Mouse (Mus musculus) MEL (cell line): ENCODE measurements around the gene Eomes. TPM values are rescaled to one million over a fixed set of nuclear protein-coding genes. Genes with fewer than 3 reads are reported as not detected.

Experiments
- DNase-seq: peaks from one replicate; pipeline ENCODE4 v3.0.0; 2011; ENCODE audit warnings: low read depth, low spot score
- H3K27ac ChIP-seq: 2 replicates; pipeline ENCODE4 v1.5.1; 2012; ENCODE audit warnings: low read depth, mild to moderate bottlenecking, control low read depth, low read length, moderate library complexity; ENCODE audit not compliant: control insufficient read depth
- H3K27me3 ChIP-seq, 2 experiments: fragments of 150-350 bp in 1 of 2; sonication (generic) in 1 of 2; 2 replicates each; pipeline ENCODE4 v1.6.1; 2012; ENCODE audit warnings: low read length in 2 of 2, mild to moderate bottlenecking in 2 of 2, improper control_type of control experiment in 1 of 2, moderate library complexity in 1 of 2; ENCODE audit not compliant: insufficient read depth in 2 of 2, control insufficient read depth in 1 of 2
- H3K36me3 ChIP-seq, 2 experiments: 2 replicates each; pipeline ENCODE4 v1.6.1; 2012 to 2014; ENCODE audit warnings: low read length in 2 of 2, improper control_type of control experiment in 1 of 2, inconsistent platforms in 1 of 2, mild to moderate bottlenecking in 1 of 2; ENCODE audit not compliant: insufficient read depth in 2 of 2, control insufficient read depth in 1 of 2
- H3K4me1 ChIP-seq, 2 experiments: fragments of 150-350 bp in 1 of 2; sonication (generic) in 1 of 2; 2 replicates each; pipeline ENCODE4 v1.6.1; 2012; ENCODE audit warnings: low read length in 2 of 2, improper control_type of control experiment in 1 of 2, mild to moderate bottlenecking in 1 of 2; ENCODE audit not compliant: insufficient read depth in 2 of 2, control insufficient read depth in 1 of 2
- H3K4me3 ChIP-seq, 2 experiments: fragments of 150-350 bp in 1 of 2; sonication (generic) in 1 of 2; 2 replicates each; pipeline ENCODE4 v1.5.1; 2012; ENCODE audit warnings: low read depth in 2 of 2, low read length in 2 of 2, mild to moderate bottlenecking in 2 of 2, moderate library complexity in 2 of 2, control low read depth in 1 of 2, improper control_type of control experiment in 1 of 2; ENCODE audit not compliant: control insufficient read depth in 1 of 2, insufficient read depth in 1 of 2
- H3K79me2 ChIP-seq: 2 replicates; pipeline ENCODE4 v1.6.1; 2012; ENCODE audit warnings: mild to moderate bottlenecking, low read length, moderate library complexity; ENCODE audit not compliant: control insufficient read depth, poor library complexity, insufficient read depth
- H3K9ac ChIP-seq: 2 replicates; pipeline ENCODE4 v1.6.1; 2012; ENCODE audit warnings: low read depth, mild to moderate bottlenecking, control low read depth, low read length, moderate library complexity; ENCODE audit not compliant: control insufficient read depth, poor library complexity, severe bottlenecking
- H3K9me3 ChIP-seq: fragments of 150-350 bp; sonication (generic); replicated peaks from 2 replicates; pipeline ENCODE4 v1.6.1; 2012; ENCODE audit warnings: mild to moderate bottlenecking, low read length, improper control_type of control experiment, moderate library complexity; ENCODE audit not compliant: insufficient read depth
- CHD1 ChIP-seq: IDR thresholded peaks from 2 replicates; pipeline ENCODE4 v1.6.1; 2012; ENCODE audit warnings: low read depth, mild to moderate bottlenecking, inconsistent platforms, low read length, improper control_type of control experiment
- CHD2 ChIP-seq: IDR thresholded peaks from 2 replicates; pipeline ENCODE4 v1.6.1; 2011; ENCODE audit warnings: low read length, improper control_type of control experiment
- EP300 ChIP-seq, 2 experiments: IDR thresholded peaks; 2 replicates each; pipeline ENCODE4 v1.6.1; 2011; ENCODE audit warnings: improper control_type of control experiment in 2 of 2, low read length in 2 of 2, low read depth in 1 of 2, mild to moderate bottlenecking in 1 of 2
- GABPA ChIP-seq: IDR thresholded peaks from 2 replicates; pipeline ENCODE4 v1.6.1; 2012; ENCODE audit warnings: low read depth, mild to moderate bottlenecking, inconsistent platforms, low read length, improper control_type of control experiment, moderate library complexity
- HCFC1 ChIP-seq: IDR thresholded peaks from 2 replicates; pipeline ENCODE4 v1.6.1; 2012; ENCODE audit warnings: low read depth, mild to moderate bottlenecking, inconsistent platforms, low read length, improper control_type of control experiment, moderate library complexity
- KAT2A ChIP-seq: conservative IDR thresholded peaks from 2 replicates; pipeline ENCODE4 v1.6.1; 2012; ENCODE audit warnings: low read depth, low read length, improper control_type of control experiment, inconsistent platforms
- MAFK ChIP-seq: IDR thresholded peaks from 2 replicates; pipeline ENCODE4 v1.6.1; 2011; ENCODE audit warnings: low read depth, mild to moderate bottlenecking, low read length, improper control_type of control experiment, borderline replicate concordance
- MAZ ChIP-seq: IDR thresholded peaks from 2 replicates; pipeline ENCODE4 v1.6.1; 2012; ENCODE audit warnings: low read depth, mild to moderate bottlenecking, inconsistent platforms, low read length, improper control_type of control experiment
- MYB ChIP-seq: IDR thresholded peaks from 2 replicates; pipeline ENCODE4 v1.6.1; 2011; ENCODE audit warnings: mild to moderate bottlenecking, low read depth, low read length, improper control_type of control experiment
- MYC ChIP-seq: IDR thresholded peaks from 2 replicates; pipeline ENCODE4 v1.6.1; 2011; ENCODE audit warnings: low read depth, mild to moderate bottlenecking, low read length, improper control_type of control experiment, moderate library complexity
- NRF1 ChIP-seq: IDR thresholded peaks from 2 replicates; pipeline ENCODE4 v1.6.1; 2014; ENCODE audit warnings: low read depth, mild to moderate bottlenecking, inconsistent platforms, low read length, improper control_type of control experiment, moderate library complexity; ENCODE audit not compliant: poor library complexity, insufficient read depth, severe bottlenecking
- POLR2AphosphoS2 ChIP-seq: IDR thresholded peaks from 2 replicates; pipeline ENCODE4 v1.6.1; 2011; ENCODE audit warnings: low read length, improper control_type of control experiment
- RAD21 ChIP-seq: IDR thresholded peaks from 2 replicates; pipeline ENCODE4 v1.6.1; 2011; ENCODE audit warnings: mild to moderate bottlenecking, low read depth, low read length, improper control_type of control experiment
- RCOR1 ChIP-seq: IDR thresholded peaks from 2 replicates; pipeline ENCODE4 v1.6.1; 2012; ENCODE audit warnings: low read depth, mild to moderate bottlenecking, inconsistent platforms, low read length, improper control_type of control experiment
- SMC3 ChIP-seq: IDR thresholded peaks from 2 replicates; pipeline ENCODE4 v1.6.1; 2011; ENCODE audit warnings: low read depth, low read length, improper control_type of control experiment
- TAL1 ChIP-seq: IDR thresholded peaks from 2 replicates; pipeline ENCODE4 v1.6.1; 2012; ENCODE audit warnings: mild to moderate bottlenecking, inconsistent platforms, low read length, moderate library complexity, mixed read lengths
- UBTF ChIP-seq: IDR thresholded peaks from 2 replicates; pipeline ENCODE4 v1.6.1; 2012; ENCODE audit warnings: low read depth, mild to moderate bottlenecking, inconsistent platforms, low read length, improper control_type of control experiment, moderate library complexity, borderline replicate concordance; ENCODE audit not compliant: insufficient read depth
- USF1 ChIP-seq: IDR thresholded peaks from 2 replicates; pipeline ENCODE4 v1.6.1; 2014; ENCODE audit warnings: low read depth, mild to moderate bottlenecking, inconsistent platforms, low read length, improper control_type of control experiment, moderate library complexity
- USF2 ChIP-seq, 2 experiments: IDR thresholded peaks; 2 replicates each; pipeline ENCODE4 v1.6.1; 2011 to 2012; ENCODE audit warnings: improper control_type of control experiment in 2 of 2, low read length in 2 of 2, borderline replicate concordance in 1 of 2, inconsistent platforms in 1 of 2, low read depth in 1 of 2, mild to moderate bottlenecking in 1 of 2; ENCODE audit not compliant: insufficient read depth in 1 of 2
- polyA plus RNA-seq, 2 experiments: library from polyadenylated mRNA; stranded (reverse) in 1 of 2; unstranded in 1 of 2; fragments of >175 nt in 1 of 2; fragments of >200 nt in 1 of 2; gene quantifications; 2 replicates each; pipeline versions ENCODE4 v1.2.1 to v1.2.4; 2012; ENCODE audit warnings: low replicate concordance in 2 of 2, low read depth in 1 of 2; ENCODE audit not compliant: insufficient read length in 2 of 2, insufficient read depth in 1 of 2, missing spikeins in 1 of 2
- total RNA-seq: library from RNA; depleted of rRNA; stranded (reverse); fragments of 300-350 nt; gene quantifications from 2 replicates; pipeline ENCODE4 v1.2.3, GENCODE M21; 2012

Gene Eomes
- total and polyA plus RNA-seq, 3 experiments: not detected

DNA sequence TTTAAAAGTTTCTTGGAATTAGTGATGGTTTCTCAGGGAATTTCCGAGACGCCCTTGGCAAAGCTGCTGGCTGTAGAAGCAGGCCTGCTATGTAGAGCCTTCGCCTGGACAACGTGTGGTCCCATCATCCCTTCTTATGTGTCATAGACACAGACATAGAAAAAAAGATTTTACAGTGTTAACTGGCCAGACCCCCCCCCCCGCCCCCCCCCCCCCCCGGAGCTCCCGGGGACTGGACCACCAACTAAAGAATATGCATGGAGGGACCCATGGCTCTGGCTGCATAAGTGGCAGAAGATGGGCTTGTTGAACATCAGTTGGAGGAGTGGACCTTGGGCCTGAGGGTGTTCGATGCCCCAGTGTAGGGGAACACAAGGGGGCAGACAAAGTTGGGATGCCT, 39.6 kb downstream of the Eomes start:
- no peak overlapping the region for H3K4me3 ChIP-seq
- no peaks in the 10 kb centered on the region for H3K27me3 ChIP-seq
- H3K27ac ChIP-seq: no peak overlapping the region
- H3K79me2 ChIP-seq: peaks cover 23% of the 10 kb centered on the region
- peaks cover 20 to 38% of the 10 kb centered on the region in 2 experiments for H3K36me3 ChIP-seq
- no peak overlapping the region for H3K9ac ChIP-seq
- DNase-seq: no peak
- TF ChIP-seq CHD2 (no peak), POLR2AphosphoS2 (no peak), TAL1 (no peak), EP300 (IDR thresholded peaks at IDR 0.05; ENCODE audit: low read depth in 1 of 2, low read length in 2 of 2) (no peak), MYC (no peak), MYB (no peak), RAD21 (no peak), MAFK (no peak), RCOR1 (no peak), KAT2A (no peak), UBTF (no peak), USF1 (no peak), MAZ (no peak), GABPA (no peak), HCFC1 (no peak), NRF1 (no peak), SMC3 (no peak)
- H3K9me3 ChIP-seq: no peaks in the 10 kb centered on the region
- peaks cover 22 to 33% of the 10 kb centered on the region in 2 experiments for H3K4me1 ChIP-seq

DNA sequence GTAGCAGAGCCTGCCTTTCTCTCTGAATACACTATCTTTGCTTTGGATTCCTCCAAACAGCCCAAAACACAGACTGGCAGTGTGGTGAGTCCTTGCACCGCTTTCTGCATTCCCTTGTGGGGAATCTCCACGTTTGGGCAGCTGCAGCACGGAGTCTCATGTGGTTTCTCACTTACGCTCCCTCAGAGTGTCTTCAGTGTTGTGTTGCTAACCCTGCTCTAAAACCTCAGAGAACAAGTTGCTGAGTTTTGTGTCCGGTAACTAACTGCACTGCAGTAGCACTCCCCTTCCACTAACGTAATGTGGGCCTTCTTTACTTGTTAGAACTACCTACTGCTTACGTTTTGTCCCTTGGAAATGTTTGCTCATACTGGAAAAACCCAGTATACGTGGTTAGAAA, 41.1 kb downstream of the Eomes start:
- H3K27me3 ChIP-seq: no peaks in the 10 kb centered on the region
- no peak overlapping the region for H3K27ac ChIP-seq
- H3K36me3 ChIP-seq: peaks cover 24 to 27% of the 10 kb centered on the region in 2 experiments
- no peak for DNase-seq
- peaks cover 16 to 19% of the 10 kb centered on the region in 2 experiments for H3K4me1 ChIP-seq
- TF ChIP-seq USF2 (IDR thresholded peaks at IDR 0.05; ENCODE audit: borderline replicate concordance in 1 of 2, insufficient read depth in 1 of 2, low read depth in 1 of 2, low read length in 2 of 2) (0 out of 4 replicates have a peak, but pooled peaks of 1 of the 2 experiments have one; percentile 3), CHD2 (no peak), CHD1 (no peak)
- H3K4me3 ChIP-seq: no peak overlapping the region
- no peak overlapping the region for H3K9ac ChIP-seq
- no peaks in the 10 kb centered on the region for H3K9me3 ChIP-seq
- H3K79me2 ChIP-seq: peaks cover 17% of the 10 kb centered on the region
